39 mouse cellular contexts compared by ENCODE assay signal in genomic region chr17:85014632-85015031, GRCm38 (mm10). TPM values are rescaled to one million over a fixed set of nuclear protein-coding genes. Genes with fewer than 3 reads are reported as not detected.
"Had no signal": no experiment of that assay in that cellular context is flagged by ENCODE, and none has a peak within 500 bp of the region (broad histone marks: within the 10 kb centered on the region; RNA-seq: fewer than 3 reads in every experiment).

No protein-coding gene starts in this region.

- H3K4me3 ChIP-seq: heart, embryonic 10.5 days; heart, embryonic 13.5 days; heart, embryonic 15.5 days; hindbrain, embryonic 10.5 days; hindbrain, embryonic 12.5 days; hindbrain, embryonic 13.5 days; hindbrain, embryonic 15.5 days; intestine, embryonic 15.5 days; kidney, embryonic 15.5 days; layer of hippocampus, adult 2 months; left cerebral cortex, adult 2 months had no signal

- H3K27ac ChIP-seq: heart, embryonic 10.5 days; heart, embryonic 13.5 days; heart, embryonic 15.5 days; hindbrain, embryonic 10.5 days; hindbrain, embryonic 12.5 days; hindbrain, embryonic 13.5 days; hindbrain, embryonic 14.5 days; hindbrain, embryonic 15.5 days; hindbrain, postnatal 0 days; intestine, embryonic 15.5 days; kidney, embryonic 15.5 days; kidney, postnatal 0 days; layer of hippocampus, adult 2 months; left cerebral cortex, adult 2 months had no signal

- H3K4me1 ChIP-seq: heart, embryonic 10.5 days; heart, embryonic 15.5 days; hindbrain, embryonic 10.5 days; hindbrain, embryonic 12.5 days; hindbrain, embryonic 13.5 days; hindbrain, embryonic 15.5 days; intestine, embryonic 15.5 days; kidney, embryonic 15.5 days had no signal

- H3K9me3 ChIP-seq: heart, embryonic 10.5 days; heart, embryonic 13.5 days; heart, embryonic 15.5 days; hindbrain, embryonic 10.5 days; hindbrain, embryonic 12.5 days; hindbrain, embryonic 13.5 days; hindbrain, embryonic 15.5 days; intestine, embryonic 15.5 days; kidney, embryonic 15.5 days had no signal

- ATAC-seq: hindbrain, embryonic 16.5 days; hindbrain, postnatal 0 days; inflammation-experienced regulatory T-cells, adult 6 months; intestine, embryonic 15.5 days; intestine, embryonic 16.5 days; intestine, postnatal 0 days had no signal

- DNase-seq: heart, postnatal 10 days; heart, postnatal 14 days; heart, postnatal 36 days; heart, postnatal 4 days; kidney, adult 11 months; kidney, adult 18-20 months; kidney, adult 2 months; kidney, adult 8-10 months; kidney, adult 9 months; kidney, postnatal 10 days; kidney, postnatal 14 days; kidney, postnatal 25 days; kidney, postnatal 36 days; kidney, postnatal 4 days; layer of hippocampus, adult 9-11 months; layer of hippocampus, postnatal 36 days had no signal

- H3K9ac ChIP-seq: heart, embryonic 13.5 days; heart, embryonic 15.5 days; hindbrain, embryonic 12.5 days; hindbrain, embryonic 13.5 days; hindbrain, embryonic 14.5 days; hindbrain, embryonic 15.5 days; intestine, embryonic 15.5 days; kidney, embryonic 15.5 days had no signal

- H3K27me3 ChIP-seq: heart, embryonic 13.5 days; heart, embryonic 15.5 days; hindbrain, embryonic 12.5 days; hindbrain, embryonic 13.5 days; hindbrain, embryonic 15.5 days; intestine, embryonic 15.5 days; kidney, embryonic 15.5 days had no signal

- H3K4me2 ChIP-seq: heart, embryonic 11.5 days; heart, embryonic 13.5 days; heart, embryonic 15.5 days; hindbrain, embryonic 12.5 days; hindbrain, embryonic 13.5 days; hindbrain, embryonic 14.5 days; hindbrain, embryonic 15.5 days; intestine, embryonic 15.5 days; kidney, embryonic 15.5 days had no signal

RNA-seq across cellular contexts. Expression of gene Slc3a1, which starts 13.5 kb away (rescaled TPM):
- total RNA-seq: heart, postnatal 25 days; hematopoietic stem cell, adult 5-6 weeks; layer of hippocampus, postnatal 10 days had no signal
- polyA plus RNA-seq: heart, postnatal 0 days had no signal
